Comparison of ENCODE assay signal across 13 mouse cellular contexts in the genomic region with DNA sequence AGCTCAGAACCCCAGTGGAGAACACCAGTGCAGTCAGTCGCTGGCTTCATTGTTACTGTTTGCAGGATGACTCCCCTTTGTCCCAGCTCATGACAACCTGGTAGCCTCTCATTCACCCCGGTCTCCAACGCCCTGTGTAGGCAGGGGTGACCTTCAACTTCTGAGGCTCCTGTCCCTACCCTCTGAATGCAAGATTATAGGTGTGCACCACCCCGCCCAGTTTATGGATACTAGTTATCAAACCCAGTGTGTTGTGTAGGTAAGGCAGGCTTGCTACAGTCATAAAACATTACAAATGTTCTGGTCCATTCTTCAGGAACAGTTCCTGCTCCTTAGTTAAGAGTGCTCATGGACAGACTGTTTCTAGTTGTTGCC. TPM values are rescaled to one million over a fixed set of nuclear protein-coding genes. Genes with fewer than 3 reads are reported as not detected.
DNase-seq lines count a peak whose midpoint lies in the region; ATAC-seq and TF ChIP-seq lines count a peak whose summit lies in the region.
"Had no signal": no experiment of that assay in that cellular context is flagged by ENCODE, and none has a peak within 500 bp of the region (broad histone marks: within the 10 kb centered on the region; RNA-seq: fewer than 3 reads in every experiment).

No protein-coding gene starts in this region.

- H3K9me3 ChIP-seq in kidney, embryonic 14.5 days (ENCODE audit: control insufficient read depth, low read length): no peaks in the 10 kb centered on the region
- no peaks in the 10 kb centered on the region for H3K9me3 ChIP-seq in ES-E14 (ENCODE audit: control insufficient read depth, insufficient read depth, low read depth, low read length)
- no peaks in the 10 kb centered on the region for H3K9me3 ChIP-seq in embryonic facial prominence, embryonic 13.5 days
- no peaks in the 10 kb centered on the region for H3K9me3 ChIP-seq in liver, embryonic 15.5 days (replicated peaks)
- no peaks in the 10 kb centered on the region for H3K9me3 ChIP-seq in hindbrain, embryonic 16.5 days (ENCODE audit: control insufficient read depth, low read length)
- no peaks in the 10 kb centered on the region for H3K9me3 ChIP-seq in hindbrain, embryonic 14.5 days (ENCODE audit: control insufficient read depth, low read length)
- H3K9me3 ChIP-seq: hindbrain, embryonic 15.5 days; midbrain, embryonic 13.5 days had no signal

- peak overlapping the region; percentile 24; the same call in 1 of the 2 replicates for H3K27ac ChIP-seq in kidney, adult 2 months (ENCODE audit: insufficient read depth, low read depth, low read length)
- H3K27ac ChIP-seq in kidney, embryonic 14.5 days (ENCODE audit: low read depth, low read length): no peak overlapping the region
- 0 out of 2 replicates have a peak overlapping the region, but pooled peaks have one; percentile 18 for H3K27ac ChIP-seq in ES-E14 (ENCODE audit: insufficient read depth, low read depth, low read length, poor library complexity, severe bottlenecking)
- peak overlapping the region; percentile 33; the same call in 1 of the 2 replicates for H3K27ac ChIP-seq in embryonic facial prominence, embryonic 13.5 days
- peak overlapping the region; percentile 77 for H3K27ac ChIP-seq in liver, embryonic 15.5 days (replicated peaks)
- H3K27ac ChIP-seq in hindbrain, embryonic 16.5 days (ENCODE audit: low read depth, low read length): no peak overlapping the region
- no peak overlapping the region for H3K27ac ChIP-seq in hindbrain, embryonic 14.5 days
- H3K27ac ChIP-seq: hindbrain, embryonic 15.5 days; midbrain, embryonic 13.5 days had no signal

- H3K36me3 ChIP-seq in kidney, adult 2 months (ENCODE audit: control insufficient read depth, insufficient read depth, low read length): no peaks in the 10 kb centered on the region
- H3K36me3 ChIP-seq in kidney, embryonic 14.5 days (ENCODE audit: control insufficient read depth, insufficient read depth, low read length): no peaks in the 10 kb centered on the region
- peaks cover 9% of the 10 kb centered on the region; the same call in 1 of the 2 replicates for H3K36me3 ChIP-seq in ES-E14 (ENCODE audit: control insufficient read depth, insufficient read depth, low read length, poor library complexity, severe bottlenecking)
- H3K36me3 ChIP-seq in embryonic facial prominence, embryonic 13.5 days: peaks cover 25% of the 10 kb centered on the region
- H3K36me3 ChIP-seq in liver, embryonic 15.5 days (replicated peaks): peaks cover 8% of the 10 kb centered on the region
- H3K36me3 ChIP-seq in hindbrain, embryonic 16.5 days (ENCODE audit: control insufficient read depth, insufficient read depth, low read length): peaks cover 3% of the 10 kb centered on the region; the same call in 1 of the 2 replicates
- 0 out of 2 replicates have a peak, but pooled peaks cover 6% of the 10 kb centered on the region for H3K36me3 ChIP-seq in hindbrain, embryonic 14.5 days (replicated peaks; ENCODE audit: control insufficient read depth, insufficient read depth)

- H3K4me1 ChIP-seq in kidney, adult 2 months (ENCODE audit: control insufficient read depth, insufficient read depth, low read length): peaks cover 13% of the 10 kb centered on the region; the same call in 1 of the 2 replicates
- peaks cover 4% of the 10 kb centered on the region; the same call in 1 of the 2 replicates for H3K4me1 ChIP-seq in kidney, embryonic 14.5 days (ENCODE audit: control insufficient read depth, insufficient read depth, low read length)
- H3K4me1 ChIP-seq in ES-E14 (ENCODE audit: control insufficient read depth in 2 of 2, insufficient read depth in 2 of 2, low read length in 2 of 2, poor library complexity in 1 of 2): peaks cover 6 to 20% of the 10 kb centered on the region in 2 experiments; a peak in 3 of 4 replicates
- peaks cover 14% of the 10 kb centered on the region for H3K4me1 ChIP-seq in embryonic facial prominence, embryonic 13.5 days
- peaks cover 75% of the 10 kb centered on the region for H3K4me1 ChIP-seq in liver, embryonic 15.5 days (replicated peaks)
- no peaks in the 10 kb centered on the region for H3K4me1 ChIP-seq in hindbrain, embryonic 16.5 days (ENCODE audit: control insufficient read depth, insufficient read depth, low read depth, low read length)
- H3K4me1 ChIP-seq in hindbrain, embryonic 14.5 days (replicated peaks; ENCODE audit: control insufficient read depth, insufficient read depth, low read length): no peaks in the 10 kb centered on the region

- H3K27me3 ChIP-seq in kidney, adult 2 months (replicated peaks; ENCODE audit: control insufficient read depth, insufficient read depth, low read length): no peaks in the 10 kb centered on the region
- H3K27me3 ChIP-seq in kidney, embryonic 14.5 days (ENCODE audit: control insufficient read depth, insufficient read depth, low read length): no peaks in the 10 kb centered on the region
- no peaks in the 10 kb centered on the region for H3K27me3 ChIP-seq in embryonic facial prominence, embryonic 13.5 days
- no peaks in the 10 kb centered on the region for H3K27me3 ChIP-seq in liver, embryonic 15.5 days
- H3K27me3 ChIP-seq in hindbrain, embryonic 16.5 days (replicated peaks; ENCODE audit: control insufficient read depth, insufficient read depth, low read length): no peaks in the 10 kb centered on the region
- no peaks in the 10 kb centered on the region for H3K27me3 ChIP-seq in hindbrain, embryonic 14.5 days (ENCODE audit: control insufficient read depth, insufficient read depth, low read length)
- H3K27me3 ChIP-seq: hindbrain, embryonic 15.5 days; midbrain, embryonic 13.5 days had no signal

- no peak for DNase-seq in kidney, adult 2 months
- DNase-seq in ES-E14 (ENCODE audit: low read depth, low spot score): no peak
- DNase-seq in hindbrain, embryonic 14.5 days (ENCODE audit: low spot score): no peak
- DNase-seq: gastrocnemius, postnatal 36 days; right cerebral cortex, postnatal 4 days; thymus, postnatal 4 days had no signal

- H3K4me3 ChIP-seq in kidney, adult 2 months (ENCODE audit: insufficient read depth, low read depth, low read length): no peak overlapping the region
- H3K4me3 ChIP-seq in kidney, embryonic 14.5 days (ENCODE audit: low read length): no peak overlapping the region
- H3K4me3 ChIP-seq in ES-E14 (ENCODE audit: insufficient read depth in 1 of 2, low read depth in 1 of 2, low read length in 2 of 2, poor library complexity in 1 of 2, severe bottlenecking in 1 of 2): no peak overlapping the region
- no peak overlapping the region for H3K4me3 ChIP-seq in embryonic facial prominence, embryonic 13.5 days
- no peak overlapping the region for H3K4me3 ChIP-seq in liver, embryonic 15.5 days (replicated peaks)
- H3K4me3 ChIP-seq in hindbrain, embryonic 16.5 days (ENCODE audit: low read length): no peak overlapping the region
- no peak overlapping the region for H3K4me3 ChIP-seq in hindbrain, embryonic 14.5 days (replicated peaks; ENCODE audit: low read length)
- H3K4me3 ChIP-seq: hindbrain, embryonic 15.5 days; midbrain, embryonic 13.5 days had no signal

- in situ Hi-C loops in ES-E14 (cut with MboI; ENCODE audit: low sequenced_read_pairs in 2 of 2, unreplicated experiment in 2 of 2): no loop called here

- no peak for TF ChIP-seq CTCF in kidney, adult 2 months (conservative IDR thresholded peaks at IDR 0.05; ENCODE audit: insufficient read depth, insufficient read length, low read depth, low read length)

- no peak overlapping the region for H3K9ac ChIP-seq in kidney, embryonic 14.5 days (ENCODE audit: low read depth, low read length)
- H3K9ac ChIP-seq in ES-E14 (ENCODE audit: insufficient read depth, low read depth, low read length, poor library complexity, severe bottlenecking): peak overlapping the region; percentile 26; the same call in 1 of the 2 replicates
- no peak overlapping the region; the same call in 1 of the 2 replicates for H3K9ac ChIP-seq in embryonic facial prominence, embryonic 13.5 days
- H3K9ac ChIP-seq in liver, embryonic 15.5 days: no peak overlapping the region
- no peak overlapping the region for H3K9ac ChIP-seq in hindbrain, embryonic 16.5 days (ENCODE audit: low read depth, low read length)
- no peak overlapping the region for H3K9ac ChIP-seq in hindbrain, embryonic 14.5 days
- H3K9ac ChIP-seq: hindbrain, embryonic 15.5 days; midbrain, embryonic 13.5 days had no signal

- 76% methylated on average over 4 of the region's 4 CpGs for WGBS in kidney, adult 2 months
- 83% methylated on average over 4 of the region's 4 CpGs for WGBS in kidney, embryonic 14.5 days
- 89% methylated on average over 4 of the region's 4 CpGs for WGBS in embryonic facial prominence, embryonic 13.5 days
- 72% methylated on average over 4 of the region's 4 CpGs for WGBS in liver, embryonic 15.5 days (ENCODE audit: insufficient replicate concordance)
- WGBS in hindbrain, embryonic 16.5 days: 75% methylated on average over 4 of the region's 4 CpGs
- 85% methylated on average over 4 of the region's 4 CpGs for WGBS in hindbrain, embryonic 14.5 days

- no peak for TF ChIP-seq POLR2A in kidney, adult 2 months (IDR thresholded peaks at IDR 0.05; ENCODE audit: low read depth, low read length)

- ATAC-seq in kidney, embryonic 14.5 days (ENCODE audit: low FRiP score, low TSS enrichment): no peak
- ATAC-seq in embryonic facial prominence, embryonic 13.5 days (ENCODE audit: insufficient number of reproducible peaks, insufficient read depth, low FRiP score, low TSS enrichment, low read depth): no peak
- no peak for ATAC-seq in liver, embryonic 15.5 days (ENCODE audit: insufficient read depth)
- no peak for ATAC-seq in hindbrain, embryonic 16.5 days
- no peak for ATAC-seq in hindbrain, embryonic 14.5 days (ENCODE audit: low FRiP score)
- ATAC-seq: forebrain, embryonic 16.5 days; midbrain, embryonic 13.5 days had no signal

- no peak overlapping the region for H3K4me2 ChIP-seq in kidney, embryonic 14.5 days (replicated peaks; ENCODE audit: low read depth, low read length)
- no peak overlapping the region for H3K4me2 ChIP-seq in embryonic facial prominence, embryonic 13.5 days
- H3K4me2 ChIP-seq in liver, embryonic 15.5 days: 0 out of 2 replicates have a peak overlapping the region, but pooled peaks have one; percentile 3
- no peak overlapping the region for H3K4me2 ChIP-seq in hindbrain, embryonic 16.5 days (ENCODE audit: low read length)
- H3K4me2 ChIP-seq in hindbrain, embryonic 14.5 days (replicated peaks): no peak overlapping the region
- H3K4me2 ChIP-seq: hindbrain, embryonic 15.5 days; midbrain, embryonic 13.5 days had no signal

RNA-seq across cellular contexts. Expression of gene Rab4a, which starts 8.1 kb away (rescaled TPM):
- 38.8 and 42.7 TPM in 2 replicates for polyA plus RNA-seq in kidney, adult 2 months (2012; rRNA removed)
- 33.3 and 45.3 TPM in 2 replicates for polyA plus RNA-seq in kidney, embryonic 14.5 days (2014; fragmentation: Nextera tagmentation; extraction: Ambion mirVana)
- total RNA-seq in ES-E14 (2012; rRNA removed): 22.1 and 29.6 TPM in 2 replicates
- polyA plus RNA-seq in embryonic facial prominence, embryonic 13.5 days (2015; fragmentation: Nextera tagmentation; extraction: Ambion mirVana): 48.9 and 51.7 TPM in 2 replicates
- polyA plus RNA-seq in liver, embryonic 15.5 days (2015; fragmentation: Nextera tagmentation; extraction: Ambion mirVana): 28.8 and 33.1 TPM in 2 replicates
- polyA plus RNA-seq in hindbrain, embryonic 16.5 days (2015; fragmentation: Nextera tagmentation; extraction: Ambion mirVana): 86.1 and 87.4 TPM in 2 replicates
- polyA plus RNA-seq in hindbrain, embryonic 14.5 days (2014; fragmentation: Nextera tagmentation; extraction: Ambion mirVana): 79.1 and 82.7 TPM in 2 replicates

RNA-seq across cellular contexts. Expression of gene Ccsap, which starts 46.1 kb away (rescaled TPM):
- 0.22 and 0.30 TPM in 2 replicates for polyA plus RNA-seq in kidney, adult 2 months (2012; rRNA removed)
- 2.7 and 4.0 TPM in 2 replicates for polyA plus RNA-seq in kidney, embryonic 14.5 days (2014; fragmentation: Nextera tagmentation; extraction: Ambion mirVana)
- total RNA-seq in ES-E14 (2012; rRNA removed): 4.5 and 5.1 TPM in 2 replicates
- 5.4 and 5.5 TPM in 2 replicates for polyA plus RNA-seq in embryonic facial prominence, embryonic 13.5 days (2015; fragmentation: Nextera tagmentation; extraction: Ambion mirVana)
- 2.8 and 3.2 TPM in 2 replicates for polyA plus RNA-seq in liver, embryonic 15.5 days (2015; fragmentation: Nextera tagmentation; extraction: Ambion mirVana)
- 4.8 and 4.9 TPM in 2 replicates for polyA plus RNA-seq in hindbrain, embryonic 16.5 days (2015; fragmentation: Nextera tagmentation; extraction: Ambion mirVana)
- polyA plus RNA-seq in hindbrain, embryonic 14.5 days (2014; fragmentation: Nextera tagmentation; extraction: Ambion mirVana): 5.0 TPM in 2 replicates

Comparison
In these comparisons a context has a peak if more than half of its experiments do, and no peak if none do; other contexts are left out.
1. H3K27ac ChIP-seq: peak in kidney, adult 2 months (single experiment), ES-E14 (single experiment), embryonic facial prominence, embryonic 13.5 days (single experiment) and liver, embryonic 15.5 days (single experiment); none in kidney, embryonic 14.5 days (single experiment), hindbrain, embryonic 16.5 days (single experiment) and hindbrain, embryonic 14.5 days (single experiment).